Mouse (Mus musculus) MEL (cell line): ENCODE data around the gene Ssx2ip.

Experiments used
- CTCF ChIP-seq, 3 experiments: IDR thresholded peaks in 2 of 3; conservative IDR thresholded peaks in 1 of 3; 2 replicates each; pipeline ENCODE4 v1.5.1; 2011 to 2012; ENCODE audit warnings: low read length in 3 of 3, low read depth in 2 of 3, mild to moderate bottlenecking in 2 of 3, improper control_type of control experiment in 1 of 3, inconsistent platforms in 1 of 3, mixed read lengths in 1 of 3, moderate library complexity in 1 of 3; ENCODE audit not compliant: control insufficient read depth in 1 of 3, insufficient read depth in 1 of 3, poor library complexity in 1 of 3, severe bottlenecking in 1 of 3
- E2F4 ChIP-seq: IDR thresholded peaks from 2 replicates; pipeline ENCODE4 v1.6.1; 2011; ENCODE audit warnings: low read depth, low read length, improper control_type of control experiment, borderline replicate concordance
- MEF2A ChIP-seq: IDR thresholded peaks from 2 replicates; pipeline ENCODE4 v1.6.1; 2014; ENCODE audit warnings: low read depth, mild to moderate bottlenecking, inconsistent platforms, low read length, improper control_type of control experiment; ENCODE audit not compliant: poor library complexity, insufficient replicate concordance, severe bottlenecking; ENCODE audit errors: extremely low read depth
- MYC ChIP-seq: IDR thresholded peaks from 2 replicates; pipeline ENCODE4 v1.6.1; 2011; ENCODE audit warnings: low read depth, mild to moderate bottlenecking, low read length, improper control_type of control experiment, moderate library complexity
- NRF1 ChIP-seq: IDR thresholded peaks from 2 replicates; pipeline ENCODE4 v1.6.1; 2014; ENCODE audit warnings: low read depth, mild to moderate bottlenecking, inconsistent platforms, low read length, improper control_type of control experiment, moderate library complexity; ENCODE audit not compliant: poor library complexity, insufficient read depth, severe bottlenecking
- POLR2A ChIP-seq, 2 experiments: IDR thresholded peaks; 2 replicates each; pipeline ENCODE4 v1.6.1; 2011 to 2012; ENCODE audit warnings: low read length in 2 of 2, mild to moderate bottlenecking in 2 of 2, control low read depth in 1 of 2, improper control_type of control experiment in 1 of 2, low read depth in 1 of 2, moderate library complexity in 1 of 2; ENCODE audit not compliant: control insufficient read depth in 1 of 2, insufficient read depth in 1 of 2, poor library complexity in 1 of 2
- SMC3 ChIP-seq: IDR thresholded peaks from 2 replicates; pipeline ENCODE4 v1.6.1; 2011; ENCODE audit warnings: low read depth, low read length, improper control_type of control experiment
- TBP ChIP-seq: IDR thresholded peaks from 2 replicates; pipeline ENCODE4 v1.8.0; 2011; ENCODE audit warnings: low read depth, low read length, improper control_type of control experiment
- USF1 ChIP-seq: IDR thresholded peaks from 2 replicates; pipeline ENCODE4 v1.6.1; 2014; ENCODE audit warnings: low read depth, mild to moderate bottlenecking, inconsistent platforms, low read length, improper control_type of control experiment, moderate library complexity
- USF2 ChIP-seq, 2 experiments: IDR thresholded peaks; 2 replicates each; pipeline ENCODE4 v1.6.1; 2011 to 2012; ENCODE audit warnings: improper control_type of control experiment in 2 of 2, low read length in 2 of 2, borderline replicate concordance in 1 of 2, inconsistent platforms in 1 of 2, low read depth in 1 of 2, mild to moderate bottlenecking in 1 of 2; ENCODE audit not compliant: insufficient read depth in 1 of 2
- ZC3H11A ChIP-seq: IDR thresholded peaks from 2 replicates; pipeline ENCODE4 v1.6.1; 2012; ENCODE audit warnings: low read depth, mild to moderate bottlenecking, inconsistent platforms, low read length, improper control_type of control experiment
- ZNF384 ChIP-seq: IDR thresholded peaks from 2 replicates; pipeline ENCODE4 v1.6.1; 2012; ENCODE audit warnings: low read depth, mild to moderate bottlenecking, inconsistent platforms, low read length, improper control_type of control experiment

DNA sequence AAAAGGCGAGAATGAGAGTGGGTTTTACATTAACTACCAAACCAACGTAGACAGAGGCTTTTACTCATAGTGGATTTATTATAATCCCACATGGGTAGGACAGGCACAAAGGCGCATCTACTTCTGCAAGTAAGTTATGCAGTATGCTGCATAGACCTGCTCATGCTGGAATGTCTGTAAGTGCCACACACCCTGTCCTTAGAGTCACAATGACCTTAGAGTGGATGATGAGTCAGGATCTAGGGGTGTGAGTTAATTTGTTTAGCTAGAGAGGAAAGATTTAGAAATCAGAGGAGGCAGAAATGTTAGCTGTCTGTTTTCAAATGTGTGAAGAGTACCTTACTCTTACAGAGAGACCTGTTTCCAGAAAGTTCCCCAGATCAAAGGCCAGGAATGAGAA, 43.2 kb downstream of the Ssx2ip start:
- no peak for TF ChIP-seq SMC3
- no peak for TF ChIP-seq POLR2A (IDR thresholded peaks at IDR 0.05; ENCODE audit: control insufficient read depth in 1 of 2, insufficient read depth in 1 of 2, low read depth in 1 of 2, low read length in 2 of 2, poor library complexity in 1 of 2)
- no peak for TF ChIP-seq CTCF (IDR thresholded peaks at IDR 0.05 in 2 of 3, conservative IDR thresholded peaks at IDR 0.05 in 1 of 3; ENCODE audit: control insufficient read depth in 1 of 3, insufficient read depth in 1 of 3, low read depth in 2 of 3, low read length in 3 of 3, poor library complexity in 1 of 3, severe bottlenecking in 1 of 3)
- no peak for TF ChIP-seq ZC3H11A
- TF ChIP-seq USF2 (IDR thresholded peaks at IDR 0.05; ENCODE audit: borderline replicate concordance in 1 of 2, insufficient read depth in 1 of 2, low read depth in 1 of 2, low read length in 2 of 2): no peak
- TF ChIP-seq E2F4: no peak
- no peak for TF ChIP-seq MEF2A
- no peak for TF ChIP-seq TBP
- no peak for TF ChIP-seq NRF1
- no peak for TF ChIP-seq MYC
- no peak for TF ChIP-seq USF1
- no peak for TF ChIP-seq ZNF384
